Mouse (Mus musculus): ENCODE data around the gene Tgfbrap1. TPM values are rescaled to one million over a fixed set of nuclear protein-coding genes. Genes with fewer than 3 reads are reported as not detected.

Tgfbrap1 gene
- polyA plus RNA-seq (2015; fragmentation: Nextera tagmentation; extraction: Ambion mirVana): 3.7 and 4.5 TPM in 2 replicates

GRCm38 (mm10) chr1:43098031-43098984 lies at the start of gene Tgfbrap1, which contains the start of gene AI597479:
TSS of gene Tgfbrap1 (minus strand) at chr1:43098637.
TSS of gene AI597479 (plus strand) at chr1:43098710.

Other genes starting within 250 kb of the Tgfbrap1 start
- 35.5 and 38.0 TPM in 2 replicates for gene Mrps9, start 247.4 kb downstream of the Tgfbrap1 start, polyA plus RNA-seq (2015; fragmentation: Nextera tagmentation; extraction: Ambion mirVana)
- gene Gpr45, start 145.8 kb downstream of the Tgfbrap1 start, polyA plus RNA-seq (2015; fragmentation: Nextera tagmentation; extraction: Ambion mirVana): 0.14 and 0.34 TPM in 2 replicates
- 8.6 and 9.0 TPM in 2 replicates for gene AI597479, start 73 bp upstream of the Tgfbrap1 start, polyA plus RNA-seq (2015; fragmentation: Nextera tagmentation; extraction: Ambion mirVana)
- 11.8 and 12.2 TPM in 2 replicates for gene Fhl2, start 98.3 kb upstream of the Tgfbrap1 start, polyA plus RNA-seq (2015; fragmentation: Nextera tagmentation; extraction: Ambion mirVana)

All from spleen, postnatal 0 days (tissue).